Mouse (Mus musculus) CH12.LX (cell line): ENCODE measurements at regions not wholly inside any gene's neighbourhood (a gene's known extent, or its start where the extent isn't known, plus 50 kb on each side); places are given as distances from the start of the nearest gene placed in this dataset.

ENCODE experiments used
- DNase-seq: peaks from one replicate; pipeline ENCODE4 v3.0.0-alpha.2; 2013; ENCODE audit errors: extremely low read depth
- H3K27ac ChIP-seq: 2 replicates; pipeline ENCODE4 v1.5.1; 2012; ENCODE audit warnings: low read depth, mild to moderate bottlenecking, control low read depth, moderate library complexity; ENCODE audit not compliant: insufficient read depth
- H3K27me3 ChIP-seq: replicated peaks from 2 replicates; pipeline ENCODE3; 2012; ENCODE audit warnings: inconsistent platforms
- H3K36me3 ChIP-seq, 2 experiments: replicated peaks in 1 of 2; 2 replicates each; pipeline versions ENCODE3 to v1.6.1; 2012; ENCODE audit warnings: inconsistent platforms in 1 of 2, low read length in 1 of 2, mild to moderate bottlenecking in 1 of 2, mixed read lengths in 1 of 2, moderate library complexity in 1 of 2; ENCODE audit not compliant: control insufficient read depth in 1 of 2, insufficient read depth in 1 of 2
- H3K4me1 ChIP-seq, 2 experiments: 2 replicates each; pipeline ENCODE4 v1.6.1; 2012; ENCODE audit warnings: inconsistent platforms in 1 of 2, moderate library complexity in 1 of 2; ENCODE audit not compliant: insufficient read depth in 2 of 2, control insufficient read depth in 1 of 2
- H3K4me2 ChIP-seq: 2 replicates; pipeline ENCODE4 v1.6.1; 2012; ENCODE audit warnings: low read depth, mild to moderate bottlenecking, control low read depth; ENCODE audit not compliant: poor library complexity, insufficient read depth, severe bottlenecking
- H3K4me3 ChIP-seq, 3 experiments: fragments of 150-350 bp in 1 of 3; sonication (generic) in 1 of 3; replicated peaks in 1 of 3; 2 replicates each; pipeline versions ENCODE3 to v1.5.1; 2011 to 2012; ENCODE audit warnings: low read depth in 2 of 3, low read length in 2 of 3, mild to moderate bottlenecking in 2 of 3, moderate library complexity in 2 of 3, control low read depth in 1 of 3, improper control_type of control experiment in 1 of 3, inconsistent platforms in 1 of 3, mixed read lengths in 1 of 3; ENCODE audit not compliant: poor library complexity in 1 of 3
- H3K79me2 ChIP-seq: replicated peaks from 2 replicates; pipeline ENCODE4 v1.6.1; 2012; ENCODE audit warnings: mild to moderate bottlenecking, moderate library complexity; ENCODE audit not compliant: control insufficient read depth, poor library complexity, insufficient read depth, severe bottlenecking; ENCODE audit errors: extremely low read depth
- H3K9ac ChIP-seq: 2 replicates; pipeline ENCODE4 v1.6.1; 2012; ENCODE audit warnings: low read depth, mild to moderate bottlenecking, control low read depth, moderate library complexity; ENCODE audit not compliant: insufficient read depth
- H3K9me3 ChIP-seq: replicated peaks from 2 replicates; pipeline ENCODE3; 2012; ENCODE audit warnings: low read length, inconsistent platforms, mixed read lengths
- CHD1 ChIP-seq: IDR thresholded peaks from 2 replicates; pipeline ENCODE4 v1.6.1; 2012; ENCODE audit warnings: low read depth, low read length, improper control_type of control experiment, inconsistent platforms
- CTCF ChIP-seq, 2 experiments: IDR thresholded peaks in 1 of 2; conservative IDR thresholded peaks in 1 of 2; 2 replicates each; pipeline ENCODE4 v1.5.1; 2011 to 2012; ENCODE audit warnings: low read depth in 2 of 2, low read length in 2 of 2, improper control_type of control experiment in 1 of 2, inconsistent platforms in 1 of 2, mild to moderate bottlenecking in 1 of 2, moderate library complexity in 1 of 2
- E2F4 ChIP-seq: IDR thresholded peaks from 2 replicates; pipeline ENCODE4 v1.6.1; 2011; ENCODE audit warnings: low read depth, low read length, improper control_type of control experiment; ENCODE audit not compliant: insufficient replicate concordance
- GABPA ChIP-seq: IDR thresholded peaks from 2 replicates; pipeline ENCODE4 v1.6.1; 2012; ENCODE audit warnings: low read depth, low read length, improper control_type of control experiment, inconsistent platforms; ENCODE audit not compliant: insufficient replicate concordance
- HCFC1 ChIP-seq: IDR thresholded peaks from 2 replicates; pipeline ENCODE4 v1.6.1; 2012; ENCODE audit warnings: low read depth, mild to moderate bottlenecking, inconsistent platforms, low read length, improper control_type of control experiment
- JUN ChIP-seq: IDR thresholded peaks from 2 replicates; pipeline ENCODE4 v1.6.1; 2011; ENCODE audit warnings: low read depth, mild to moderate bottlenecking, low read length, improper control_type of control experiment, moderate library complexity; ENCODE audit not compliant: insufficient read depth
- KAT2A ChIP-seq: IDR thresholded peaks from 2 replicates; pipeline ENCODE4 v1.6.1; 2012; ENCODE audit warnings: low read length, improper control_type of control experiment, inconsistent platforms; ENCODE audit not compliant: insufficient replicate concordance
- MAX ChIP-seq: IDR thresholded peaks from 2 replicates; pipeline ENCODE4 v1.6.1; 2011; ENCODE audit warnings: low read length, improper control_type of control experiment
- MXI1 ChIP-seq: IDR thresholded peaks from 2 replicates; pipeline ENCODE4 v1.6.1; 2011; ENCODE audit warnings: mild to moderate bottlenecking, low read depth, low read length, improper control_type of control experiment
- NRF1 ChIP-seq: IDR thresholded peaks from 2 replicates; pipeline ENCODE4 v1.6.1; 2014; ENCODE audit warnings: low read depth, mild to moderate bottlenecking, inconsistent platforms, low read length, improper control_type of control experiment, moderate library complexity
- POLR2A ChIP-seq: IDR thresholded peaks from 2 replicates; pipeline ENCODE4 v1.6.1; 2011; ENCODE audit warnings: low read depth, mild to moderate bottlenecking, improper control_type of control experiment, low read length
- RAD21 ChIP-seq: IDR thresholded peaks from 2 replicates; pipeline ENCODE4 v1.6.1; 2011; ENCODE audit warnings: low read depth, mild to moderate bottlenecking, low read length, improper control_type of control experiment, moderate library complexity
- RCOR1 ChIP-seq: conservative IDR thresholded peaks from 2 replicates; pipeline ENCODE4 v1.6.1; 2012; ENCODE audit warnings: low read depth, mild to moderate bottlenecking, inconsistent platforms, low read length, improper control_type of control experiment
- SMC3 ChIP-seq: IDR thresholded peaks from 2 replicates; pipeline ENCODE4 v1.6.1; 2011; ENCODE audit warnings: low read depth, low read length, improper control_type of control experiment
- TCF12 ChIP-seq: IDR thresholded peaks from 2 replicates; pipeline ENCODE4 v1.6.1; 2014; ENCODE audit warnings: low read depth, mild to moderate bottlenecking, inconsistent platforms, low read length, improper control_type of control experiment
- USF2 ChIP-seq: conservative IDR thresholded peaks from 2 replicates; pipeline ENCODE4 v1.6.1; 2011; ENCODE audit warnings: low read depth, low read length, improper control_type of control experiment
- ZNF384 ChIP-seq: IDR thresholded peaks from 2 replicates; pipeline ENCODE4 v1.6.1; 2012; ENCODE audit warnings: low read depth, low read length, improper control_type of control experiment, inconsistent platforms
- dilution Hi-C: fragments of 300-500 bp; cut with MboI; formaldehyde crosslinking; loops from 2 replicates; pipeline ENCODE4 v1.14.3; 2020; ENCODE audit warnings: low sequenced_read_pairs; ENCODE audit not compliant: extremely low pct_unique_long_range_greater_than_20kb, extremely low pct_ligation_motif_present
- in situ Hi-C: fragments of 300-500 bp; cut with MboI; formaldehyde crosslinking; loops from 3 replicates; pipeline ENCODE4 v1.14.3; 2019; ENCODE audit warnings: low sequenced_read_pairs, low pct_ligation_motif_present, low pct_unique_long_range_greater_than_20kb, mixed read lengths

- dilution Hi-C loops (no loop called here), in situ Hi-C loops (no loop called here)
- H3K36me3 ChIP-seq, result no peaks in the 10 kb centered on the region
- H3K27me3 ChIP-seq, result no peaks in the 10 kb centered on the region
- no peak overlapping the region for H3K4me2 ChIP-seq
- H3K4me3 ChIP-seq, result no peak overlapping the region
- H3K4me1 ChIP-seq, result peaks cover 22 to 37% of the 10 kb centered on the region in 2 experiments
- no peaks in the 10 kb centered on the region for H3K79me2 ChIP-seq
- TF ChIP-seq SMC3 (peak; percentile 56), ZNF384 (no peak), RCOR1 (no peak), RAD21 (peak; percentile 44), CTCF (conservative IDR thresholded peaks at IDR 0.05 in 1 of 2, IDR thresholded peaks at IDR 0.05 in 1 of 2; ENCODE audit: low read depth in 2 of 2, low read length in 2 of 2) (peak; percentile 16 to 61; a peak in 2 of 4 replicates)
- DNase-seq, result peak; percentile 25
- no peak overlapping the region for H3K9ac ChIP-seq
- no peak overlapping the region for H3K27ac ChIP-seq
- no peaks in the 10 kb centered on the region for H3K9me3 ChIP-seq
These were observed 229.9 kb downstream of the Prex1 start for GRCm38 (mm10) chr2:166483617-166484319.

- no peaks in the 10 kb centered on the region for H3K36me3 ChIP-seq
- H3K4me3 ChIP-seq, result no peak overlapping the region
- in situ Hi-C loops, result no loop called here
- no peaks in the 10 kb centered on the region for H3K9me3 ChIP-seq
- TF ChIP-seq SMC3, result no peak
- TF ChIP-seq, all 38 proteins: peak for 0
- DNase-seq, result no peak
- Histone ChIP-seq H3K4me1 (peaks cover 20 to 37% of the 10 kb centered on the region in 2 experiments), H3K27ac (no peak overlapping the region), H3K9ac (no peak overlapping the region), H3K79me2 (no peaks in the 10 kb centered on the region), H3K4me2 (no peak overlapping the region), H3K27me3 (no peaks in the 10 kb centered on the region)
- dilution Hi-C loops, result no loop called here
These were observed 230.7 kb downstream of the Prex1 start for GRCm38 (mm10) chr2:166482720-166483616.

- in situ Hi-C loops (no loop called here), dilution Hi-C loops (no loop called here)
- H3K27ac ChIP-seq, result no peak overlapping the region
- H3K4me2 ChIP-seq, result no peak overlapping the region
- no peaks in the 10 kb centered on the region for H3K27me3 ChIP-seq
- DNase-seq, result no peak
- no peaks in the 10 kb centered on the region for H3K9me3 ChIP-seq
- no peak overlapping the region for H3K9ac ChIP-seq
- TF ChIP-seq MAX (no peak), GABPA (no peak), MXI1 (no peak), HCFC1 (no peak), SMC3 (no peak), USF2 (no peak), NRF1 (no peak), JUN (no peak), KAT2A (no peak), TCF12 (no peak), E2F4 (no peak), POLR2A (no peak), CHD1 (no peak)
- no peaks in the 10 kb centered on the region for H3K36me3 ChIP-seq
- peaks cover 15 to 36% of the 10 kb centered on the region in 2 experiments for H3K4me1 ChIP-seq
- H3K4me3 ChIP-seq, result no peak overlapping the region
- H3K79me2 ChIP-seq, result no peaks in the 10 kb centered on the region
These were observed 231.9 kb downstream of the Prex1 start for GRCm38 (mm10) chr2:166481774-166482173.
